Mouse (Mus musculus) heart, postnatal 10 days (tissue): Measurements from ENCODE around the gene Ppp4r1. TPM values are rescaled to one million over a fixed set of nuclear protein-coding genes. Genes with fewer than 3 reads are reported as not detected.

Experiments
- DNase-seq, 2 experiments: peaks; one replicate each; pipeline ENCODE4 v3.0.0; 2021
- intact Hi-C: fragments of 180-260 bp; cut with DNase I; formaldehyde crosslinking; loops from one replicate; pipeline ENCODE4 v1.15.1; 2025
- total RNA-seq, 2 experiments: library from RNA; stranded (reverse); gene quantifications; 2 replicates each; pipeline ENCODE4 v1.2.3; 2021

Ppp4r1 gene
- total RNA-seq, 2 experiments from 2014 or later, result 73.8 to 81.2 TPM

DNA sequence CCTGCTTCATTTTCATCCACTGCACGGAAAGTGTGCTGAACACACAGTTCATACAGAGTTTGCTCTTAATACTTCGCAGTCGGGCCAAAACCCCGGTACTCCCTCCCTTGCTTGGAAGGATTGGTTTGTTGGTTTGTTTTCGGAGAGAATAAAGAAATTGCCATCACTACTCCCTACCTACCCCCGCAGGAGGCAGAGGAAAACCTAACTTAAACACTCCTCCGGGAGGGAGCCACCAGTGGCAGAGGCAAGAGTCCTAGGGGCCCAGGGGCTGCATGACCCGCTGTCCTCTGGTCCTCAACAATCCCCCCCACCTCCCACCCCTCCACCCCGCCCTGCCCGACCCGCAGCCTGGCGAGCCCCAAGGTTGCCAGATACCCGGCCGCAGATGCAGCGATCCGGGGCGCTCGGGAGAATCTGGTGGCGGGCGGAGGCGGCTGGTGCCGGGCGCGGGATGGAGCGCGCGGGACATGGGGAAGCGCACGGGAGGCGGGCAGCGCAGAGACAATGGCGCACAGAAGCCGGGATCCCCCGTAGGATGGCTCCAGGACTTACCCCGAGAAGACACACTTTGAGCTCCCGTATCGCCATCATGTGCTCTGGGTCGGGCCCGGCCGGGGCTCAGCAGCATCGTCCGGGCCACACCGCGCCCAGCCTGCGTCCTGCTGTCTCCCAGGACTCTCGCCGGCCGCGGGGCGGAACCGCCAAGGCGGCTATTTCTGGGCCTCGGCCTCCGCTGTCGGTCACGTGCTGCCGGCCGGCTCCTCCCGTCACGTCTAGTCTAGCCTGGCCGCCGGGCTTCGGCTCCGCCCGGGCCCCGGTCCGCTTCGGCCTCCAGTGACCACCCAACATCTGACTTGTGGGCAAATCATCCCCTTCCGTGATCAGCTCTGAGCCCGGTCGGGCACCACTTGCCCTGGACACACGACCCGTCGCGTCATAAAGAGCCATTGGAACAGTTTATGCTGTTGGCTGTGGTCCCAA lies 10.1 kb upstream of the Ppp4r1 start, which contains the start of gene Rab31:
Gene Rab31, minus strand, starts transcription at position 802 of the 984 bp plus-strand sequence.
- DNase-seq, result peak; percentile 92 to 93
- intact Hi-C loops, result loop anchor here (2.0 kb wide), 1 partner anchor 59 kb away; no protein-coding TSS in a partner anchor

- intact Hi-C loops, result loop anchor here (2.0 kb wide), 1 partner anchor 61 kb away; no protein-coding TSS in a partner anchor
- DNase-seq, result no peak
These were observed 8.8 kb upstream of the Ppp4r1 start for GRCm38 (mm10) chr17:65773617-65774016.

GRCm38 (mm10) chr17:65774439-65774838 lies 7.9 kb upstream of the Ppp4r1 start:
- intact Hi-C loops, result no loop called here
- no peak for DNase-seq

DNA sequence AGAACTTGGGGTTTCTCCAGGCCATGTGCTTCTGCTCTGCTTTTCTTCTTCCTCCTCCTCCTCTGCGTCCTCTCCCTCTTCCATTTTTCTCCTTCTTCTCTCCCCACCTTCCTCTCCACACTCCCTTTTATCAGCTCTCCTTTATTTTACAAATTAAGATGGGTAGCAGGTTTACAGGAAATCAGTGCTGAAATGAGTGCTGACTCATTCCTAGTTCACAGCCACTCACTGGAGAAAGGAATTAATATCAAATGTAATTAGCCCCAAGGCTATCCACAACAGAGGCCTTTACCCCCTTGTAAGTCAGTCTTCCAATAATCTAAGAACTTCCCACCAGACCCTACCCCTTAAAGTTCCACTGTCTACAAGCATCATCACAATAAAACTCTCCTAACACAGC lies 6.1 kb upstream of the Ppp4r1 start:
- no peak for DNase-seq
- intact Hi-C loops, result no loop called here

DNA sequence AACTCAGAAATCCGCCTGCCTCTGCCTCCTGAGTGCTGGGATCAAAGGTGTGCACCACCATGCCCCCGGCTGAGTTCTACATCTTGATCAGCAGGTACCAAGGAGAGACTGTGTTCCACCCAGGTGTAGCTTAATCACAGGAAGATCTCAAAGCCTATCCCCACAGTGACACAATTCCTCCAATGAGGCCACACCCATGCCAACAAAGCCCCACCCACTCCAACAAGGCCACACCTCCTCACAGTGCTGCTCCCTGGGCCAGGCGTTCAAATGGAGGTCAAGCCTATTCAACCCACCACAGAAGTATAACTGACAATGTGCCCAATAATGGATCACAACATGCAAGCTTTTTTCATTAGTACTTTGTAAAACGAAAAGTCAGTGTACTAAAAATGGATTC lies 4.9 kb upstream of the Ppp4r1 start:
- intact Hi-C loops, result no loop called here
- DNase-seq, result no peak

DNA sequence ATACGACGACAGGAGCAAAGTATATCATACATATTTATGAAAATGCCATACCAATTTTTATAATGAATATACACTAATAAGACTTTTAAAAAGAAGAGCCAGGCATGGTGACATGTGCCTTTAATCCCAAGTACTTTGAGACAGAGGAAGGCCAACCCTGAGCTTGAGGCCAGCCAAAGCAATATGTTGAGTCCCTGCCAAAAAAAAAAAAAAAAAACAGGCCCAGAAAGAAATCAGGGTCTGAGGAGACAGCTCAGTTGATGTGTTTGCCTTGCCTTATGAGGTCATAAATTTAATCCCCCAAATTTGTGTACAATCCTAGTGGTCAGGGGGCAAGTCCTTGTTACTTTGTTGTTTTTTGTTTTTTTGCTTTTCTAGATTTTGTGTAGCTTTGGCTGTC lies 1.4 kb upstream of the Ppp4r1 start:
- no peak for DNase-seq
- intact Hi-C loops, result loop anchor here (5.0 kb wide), 1 partner anchor 169 kb away; the partner anchor contains the start of gene Vapa

- DNase-seq, result peak; percentile 78 to 81
- intact Hi-C loops, result loop anchor here (5.0 kb wide), 1 partner anchor 171 kb away; the partner anchor contains the start of gene Vapa
These were observed 1.1 kb downstream of the Ppp4r1 start for GRCm38 (mm10) chr17:65783182-65784161.

- DNase-seq, result no peak
- intact Hi-C loops, result loop anchor here (5.0 kb wide), 1 partner anchor 172 kb away; the partner anchor contains the start of gene Vapa
These were observed 2.3 kb downstream of the Ppp4r1 start for GRCm38 (mm10) chr17:65784610-65785140.

DNA sequence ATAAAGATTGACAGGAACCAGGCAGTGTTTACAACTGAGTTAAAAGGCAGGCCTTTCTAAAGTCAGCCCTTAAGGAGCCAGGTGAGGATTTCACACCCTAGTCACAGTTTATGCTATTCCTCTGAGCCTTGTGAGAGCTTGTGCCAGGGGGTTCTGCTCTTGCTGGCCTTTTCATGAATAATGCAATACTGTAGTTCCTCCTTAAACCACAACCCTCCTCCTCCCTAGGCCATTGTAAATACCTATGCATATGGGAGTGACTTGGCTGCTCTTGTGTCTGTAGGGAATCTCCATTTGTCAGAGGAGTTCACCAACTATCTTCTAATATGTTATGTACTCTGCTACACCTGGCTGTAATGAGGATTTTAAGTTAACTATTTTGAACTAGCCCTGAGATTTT lies 3.3 kb downstream of the Ppp4r1 start:
- intact Hi-C loops, result no loop called here
- DNase-seq, result no peak

DNA sequence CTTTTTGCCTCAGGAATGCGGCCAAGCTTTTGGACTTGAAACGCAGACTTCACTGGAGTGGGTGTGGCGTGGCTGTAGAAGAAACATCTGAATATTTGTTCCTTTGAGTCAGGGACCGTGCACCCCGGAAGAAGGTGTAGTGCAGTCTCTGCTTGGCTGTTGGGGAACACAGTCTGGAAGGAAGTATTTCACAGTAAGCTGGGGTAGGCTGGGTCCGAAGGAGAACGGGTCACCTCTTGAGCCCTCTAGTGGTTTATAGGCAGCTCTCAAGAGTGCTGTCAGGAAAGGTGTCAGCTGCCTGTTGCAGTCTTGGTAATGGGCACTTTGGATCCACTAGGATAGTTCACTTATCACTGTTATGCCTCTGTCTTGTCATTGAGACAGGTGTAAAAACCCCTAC lies 3.9 kb downstream of the Ppp4r1 start:
- intact Hi-C loops, result no loop called here
- DNase-seq, result no peak

- DNase-seq, result peak in 1 of 2 experiments; percentile 36
- intact Hi-C loops, result no loop called here
These were observed 4.9 kb downstream of the Ppp4r1 start for GRCm38 (mm10) chr17:65787261-65787660.

- intact Hi-C loops, result no loop called here
- DNase-seq, result peak; percentile 73 to 74
These were observed 6.3 kb downstream of the Ppp4r1 start for GRCm38 (mm10) chr17:65788542-65789291.

GRCm38 (mm10) chr17:65789576-65789975 lies 7.2 kb downstream of the Ppp4r1 start:
- peak in 1 of 2 experiments; percentile 36 for DNase-seq
- intact Hi-C loops, result no loop called here

GRCm38 (mm10) chr17:65791161-65791560 lies 8.8 kb downstream of the Ppp4r1 start:
- intact Hi-C loops, result no loop called here
- no peak for DNase-seq

DNA sequence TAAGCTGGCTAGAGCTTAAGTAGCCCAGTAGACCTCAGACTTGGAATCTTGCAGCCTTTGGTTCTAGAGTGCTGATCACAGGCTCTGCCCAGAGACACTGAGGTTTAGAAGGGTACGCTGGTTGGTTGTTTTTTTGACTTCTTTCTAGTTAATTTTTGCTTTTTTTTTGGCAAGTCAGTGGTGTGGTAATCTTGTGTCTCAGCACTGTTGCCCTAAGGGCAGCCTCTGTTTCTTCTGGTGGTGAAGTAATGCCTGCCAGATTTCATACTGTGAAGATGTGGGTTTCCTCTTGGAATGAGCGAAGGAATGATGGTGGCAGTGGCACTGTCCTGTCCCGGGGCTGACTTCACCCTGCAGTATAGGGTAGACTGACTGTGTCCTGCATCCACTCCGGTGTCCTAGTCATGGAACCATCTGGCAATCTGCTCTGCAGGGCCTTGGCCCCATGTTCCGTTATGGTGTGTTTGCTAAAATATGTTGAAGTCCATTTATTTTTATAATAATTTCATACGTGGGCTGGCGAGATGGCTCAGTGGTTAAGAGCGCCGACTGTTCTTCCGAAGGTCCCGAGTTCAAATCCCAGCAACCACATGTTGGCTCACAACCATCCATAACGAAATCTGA lies 11.0 kb downstream of the Ppp4r1 start:
- intact Hi-C loops, result no loop called here
- DNase-seq, result no peak

GRCm38 (mm10) chr17:65794096-65794850 lies 11.9 kb downstream of the Ppp4r1 start:
- intact Hi-C loops, result no loop called here
- no peak for DNase-seq

DNA sequence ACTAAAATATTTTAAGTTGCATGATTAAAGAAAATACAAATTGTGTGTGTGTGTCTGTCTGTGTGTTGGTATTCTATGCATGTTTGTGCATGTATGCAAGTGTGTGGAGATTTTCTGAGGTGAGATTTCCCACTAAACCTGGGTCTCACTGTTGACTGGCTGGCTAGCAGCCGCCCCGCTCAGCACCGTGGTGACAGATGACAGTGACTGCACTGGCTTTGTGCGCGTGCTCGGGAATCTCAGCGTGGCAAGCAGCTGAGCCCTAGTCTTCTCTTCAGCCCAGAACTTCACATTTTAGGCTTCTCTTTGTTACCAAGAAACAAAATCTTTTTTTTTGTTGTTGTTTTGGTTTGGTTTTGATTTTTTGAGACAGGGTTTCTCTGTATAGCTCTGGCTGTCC lies 13.7 kb downstream of the Ppp4r1 start:
- DNase-seq, result no peak
- intact Hi-C loops, result no loop called here

DNA sequence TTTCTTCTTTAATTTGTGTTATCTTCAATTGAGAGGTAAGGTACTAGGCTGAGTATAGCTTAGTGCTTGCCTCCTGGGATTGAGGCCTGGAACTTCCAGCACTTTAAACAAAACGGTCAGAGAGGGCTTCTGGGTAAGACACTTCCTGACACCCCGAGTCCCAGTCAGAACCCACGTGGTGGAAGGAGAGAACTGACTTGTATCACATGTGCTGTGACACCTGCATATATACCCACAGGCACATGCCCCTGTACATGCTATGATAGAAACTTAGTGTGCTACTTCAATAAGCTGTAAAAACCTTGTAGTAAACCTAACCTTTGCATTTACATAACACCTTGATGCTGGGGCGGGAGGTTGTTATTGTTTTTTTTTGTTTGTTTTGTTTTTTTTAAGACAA lies 16.1 kb downstream of the Ppp4r1 start:
- DNase-seq, result no peak
- intact Hi-C loops, result no loop called here

DNA sequence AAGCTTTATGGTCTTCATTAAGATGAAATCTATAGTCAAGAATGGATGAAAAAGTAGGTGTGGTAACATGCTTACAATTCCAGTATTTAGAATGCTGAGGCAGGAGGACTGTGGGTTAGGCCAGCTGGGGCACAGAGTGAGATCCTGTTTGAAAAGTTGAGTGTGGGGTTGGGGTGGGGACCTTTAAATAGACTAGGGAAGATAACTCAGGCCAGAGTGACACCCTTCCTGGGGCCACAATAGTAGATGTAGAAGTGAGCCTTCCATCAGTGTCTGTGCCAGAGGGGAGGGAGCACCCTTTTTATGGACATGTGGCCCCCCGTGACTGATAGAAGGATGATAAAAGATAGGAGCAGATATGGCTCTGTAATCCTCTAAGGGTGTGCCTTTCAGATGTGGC lies 17.0 kb downstream of the Ppp4r1 start:
- DNase-seq, result no peak

More for the DNA sequence above, 17.0 kb downstream of the Ppp4r1 start:
- intact Hi-C loops, result no loop called here
